Mouse (Mus musculus) testis, adult 2 months (tissue): Measurements from ENCODE around the gene Arhgap15.

ENCODE experiments used
- CTCF ChIP-seq: fragments of 200-500 bp; IDR thresholded peaks from 2 replicates; pipeline ENCODE4 v1.5.1; 2012; ENCODE audit warnings: low read depth, mild to moderate bottlenecking, inconsistent platforms, low read length, moderate library complexity; ENCODE audit not compliant: control insufficient read depth, insufficient read depth, insufficient replicate concordance
- POLR2A ChIP-seq: fragments of 200-500 bp; IDR thresholded peaks from 2 replicates; pipeline ENCODE4 v1.6.1; 2012; ENCODE audit warnings: low read depth, mild to moderate bottlenecking, inconsistent platforms, low read length, moderate library complexity; ENCODE audit not compliant: control insufficient read depth

DNA sequence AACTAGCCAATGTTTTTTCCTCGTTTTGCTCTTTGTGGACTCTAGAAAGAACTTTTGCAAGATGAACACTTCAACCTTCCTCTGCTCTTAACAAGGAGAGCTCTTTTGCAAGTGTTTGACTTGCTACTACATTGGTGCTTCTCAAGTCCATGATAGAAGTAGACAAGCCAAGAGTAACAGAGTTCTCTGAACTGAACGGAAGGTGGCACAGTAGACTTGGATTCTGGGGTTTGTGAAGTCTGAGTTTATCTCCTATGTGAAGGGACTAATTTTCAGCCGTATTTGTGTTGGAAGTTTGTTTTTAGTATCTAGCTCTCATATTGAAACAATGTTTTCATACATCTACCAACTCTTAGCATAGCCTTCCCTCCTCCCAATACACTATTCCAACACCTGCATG, 17.6 kb downstream of the Arhgap15 start:
- TF ChIP-seq CTCF (no peak), POLR2A (no peak)
